Comparison of ENCODE assay signal across 9 mouse cellular contexts in genomic region chr12:104699753-104700152, GRCm38 (mm10). TPM values are rescaled to one million over a fixed set of nuclear protein-coding genes. Genes with fewer than 3 reads are reported as not detected.
A peak's percentile ranks its signal among the peaks of the same experiment; 100 is the strongest.
DNase-seq lines count a peak whose midpoint lies in the region; ATAC-seq lines count a peak whose summit lies in the region.
"Had no signal": no experiment of that assay in that cellular context is flagged by ENCODE, and none has a peak within 500 bp of the region (broad histone marks: within the 10 kb centered on the region; RNA-seq: fewer than 3 reads in every experiment).

No protein-coding gene starts in this region.

- no peak overlapping the region for H3K4me2 ChIP-seq in heart, embryonic 12.5 days
- no peak overlapping the region for H3K4me2 ChIP-seq in heart, embryonic 11.5 days
- no peak overlapping the region for H3K4me2 ChIP-seq in neural tube, embryonic 13.5 days
- H3K4me2 ChIP-seq: liver, embryonic 13.5 days had no signal

- H3K36me3 ChIP-seq in heart, embryonic 12.5 days: peaks cover 77% of the 10 kb centered on the region
- H3K36me3 ChIP-seq in heart, embryonic 11.5 days (ENCODE audit: control insufficient read depth, insufficient read depth, low read length): peaks cover 38% of the 10 kb centered on the region
- peaks cover 84% of the 10 kb centered on the region for H3K36me3 ChIP-seq in embryonic facial prominence, embryonic 10.5 days (replicated peaks)
- H3K36me3 ChIP-seq in neural tube, embryonic 13.5 days: peaks cover 84% of the 10 kb centered on the region

- 60% methylated on average over 8 of the region's 8 CpGs for whole genome bisulfite sequencing in heart, embryonic 12.5 days
- WGBS in heart, embryonic 11.5 days (ENCODE audit: insufficient replicate concordance): 55% methylated on average over 8 of the region's 8 CpGs
- WGBS in embryonic facial prominence, embryonic 10.5 days: 28% methylated on average over 8 of the region's 8 CpGs
- WGBS in neural tube, embryonic 13.5 days: 52% methylated on average over 8 of the region's 8 CpGs

- no peak overlapping the region for H3K4me3 ChIP-seq in heart, embryonic 12.5 days
- H3K4me3 ChIP-seq in heart, embryonic 11.5 days (ENCODE audit: low read depth, low read length): no peak overlapping the region
- H3K4me3 ChIP-seq in embryonic facial prominence, embryonic 10.5 days: no peak overlapping the region
- H3K4me3 ChIP-seq in neural tube, embryonic 13.5 days: no peak overlapping the region
- H3K4me3 ChIP-seq: liver, embryonic 13.5 days had no signal

- peak; percentile 33; the same call in 1 of the 2 replicates for ATAC-seq in heart, embryonic 12.5 days (ENCODE audit: insufficient number of reproducible peaks, low FRiP score)
- no peak for ATAC-seq in heart, embryonic 11.5 days (replicated peaks; ENCODE audit: insufficient number of reproducible peaks, low FRiP score, low TSS enrichment)
- 0 out of 2 replicates have a peak, but pooled peaks have one; percentile 40 for ATAC-seq in neural tube, embryonic 13.5 days (ENCODE audit: low read depth)

- no peaks in the 10 kb centered on the region for H3K27me3 ChIP-seq in heart, embryonic 12.5 days (replicated peaks)
- H3K27me3 ChIP-seq in heart, embryonic 11.5 days (ENCODE audit: control insufficient read depth, insufficient read depth, low read length): no peaks in the 10 kb centered on the region
- no peaks in the 10 kb centered on the region for H3K27me3 ChIP-seq in embryonic facial prominence, embryonic 10.5 days (replicated peaks; ENCODE audit: low read depth, poor library complexity, severe bottlenecking)
- H3K27me3 ChIP-seq in neural tube, embryonic 13.5 days: no peaks in the 10 kb centered on the region
- H3K27me3 ChIP-seq: liver, embryonic 13.5 days had no signal

- H3K27ac ChIP-seq in heart, embryonic 12.5 days (ENCODE audit: poor library complexity, severe bottlenecking): peak overlapping the region; percentile 9; the same call in 1 of the 2 replicates
- H3K27ac ChIP-seq in heart, embryonic 11.5 days (ENCODE audit: low read depth, low read length): no peak overlapping the region
- peak overlapping the region; percentile 74 for H3K27ac ChIP-seq in embryonic facial prominence, embryonic 10.5 days (replicated peaks)
- no peak overlapping the region for H3K27ac ChIP-seq in neural tube, embryonic 13.5 days (replicated peaks)
- H3K27ac ChIP-seq: liver, embryonic 13.5 days had no signal

- H3K9me3 ChIP-seq in heart, embryonic 12.5 days (replicated peaks): no peaks in the 10 kb centered on the region
- H3K9me3 ChIP-seq in heart, embryonic 11.5 days (replicated peaks; ENCODE audit: control insufficient read depth, low read length): no peaks in the 10 kb centered on the region
- no peaks in the 10 kb centered on the region for H3K9me3 ChIP-seq in embryonic facial prominence, embryonic 10.5 days
- no peaks in the 10 kb centered on the region for H3K9me3 ChIP-seq in neural tube, embryonic 13.5 days
- H3K9me3 ChIP-seq: liver, embryonic 13.5 days had no signal

- peaks cover 14% of the 10 kb centered on the region for H3K4me1 ChIP-seq in heart, embryonic 12.5 days (replicated peaks)
- 0 out of 2 replicates have a peak, but pooled peaks cover 3% of the 10 kb centered on the region for H3K4me1 ChIP-seq in heart, embryonic 11.5 days (ENCODE audit: control insufficient read depth, insufficient read depth, low read length)
- peaks cover 44% of the 10 kb centered on the region for H3K4me1 ChIP-seq in embryonic facial prominence, embryonic 10.5 days
- no peaks in the 10 kb centered on the region for H3K4me1 ChIP-seq in neural tube, embryonic 13.5 days (replicated peaks)

- intact Hi-C loops in heart, postnatal 36 days (cut with DNase I): loop anchor here (1.0 to 5.0 kb wide), 2 partner anchors 238 to 259 kb away; no protein-coding TSS in a partner anchor
- intact Hi-C loops in left cerebral cortex, postnatal 4 days (cut with DNase I): loop anchor here (5.0 kb wide), 1 partner anchor 257 kb away; no protein-coding TSS in a partner anchor

- peak; percentile 60 for DNase-seq in Muller cell, postnatal 12 days (ENCODE audit: inconsistent ontology term)
- peak; percentile 84 for DNase-seq in embryonic facial prominence, embryonic 10.5 days (ENCODE audit: low spot score)
- DNase-seq in heart, postnatal 36 days: peak; percentile 54 to 67
- peak; percentile 81 for DNase-seq in left cerebral cortex, postnatal 4 days
- DNase-seq in MN1 (ENCODE audit: low spot score): no peak
- DNase-seq: liver, embryonic 13.5 days had no signal

- no peak overlapping the region for H3K9ac ChIP-seq in heart, embryonic 12.5 days
- no peak overlapping the region for H3K9ac ChIP-seq in heart, embryonic 11.5 days (ENCODE audit: low read depth, low read length)
- H3K9ac ChIP-seq in neural tube, embryonic 13.5 days: no peak overlapping the region
- H3K9ac ChIP-seq: liver, embryonic 13.5 days had no signal

RNA-seq across cellular contexts. Expression of gene Dicer1, which starts 52.0 kb away (rescaled TPM):
- 41.6 and 41.9 TPM in 2 replicates for polyA plus RNA-seq in heart, embryonic 12.5 days (2016; fragmentation: Nextera tagmentation; extraction: Ambion mirVana)
- 15.3 and 28.8 TPM in 2 replicates for polyA plus RNA-seq in heart, embryonic 11.5 days (2014; fragmentation: Nextera tagmentation; extraction: Ambion mirVana)
- polyA plus RNA-seq in embryonic facial prominence, embryonic 10.5 days (2016; fragmentation: Nextera tagmentation; extraction: Ambion mirVana): 52.6 and 54.6 TPM in 2 replicates
- total RNA-seq in heart, postnatal 36 days (2021): 10 to 100 TPM; 23.9 to 27.8 TPM
- total RNA-seq in left cerebral cortex, postnatal 4 days (2021): 10 to 100 TPM; 77.0 to 80.2 TPM
- polyA plus RNA-seq in neural tube, embryonic 13.5 days (2015; fragmentation: Nextera tagmentation; extraction: Ambion mirVana): 48.2 and 53.0 TPM in 2 replicates

Comparison
In these comparisons a context has a peak if more than half of its experiments do, and no peak if none do; other contexts are left out.
1. H3K27ac ChIP-seq: peak in heart, embryonic 12.5 days (single experiment) and embryonic facial prominence, embryonic 10.5 days (single experiment); none in heart, embryonic 11.5 days (single experiment) and neural tube, embryonic 13.5 days (single experiment).